Mouse (Mus musculus): ENCODE measurements around the gene Pard3. TPM values are rescaled to one million over a fixed set of nuclear protein-coding genes. Genes with fewer than 3 reads are reported as not detected.
A peak's percentile ranks its signal among the peaks of the same experiment; 100 is the strongest.

The Pard3 gene
- polyA plus RNA-seq, 1 experiment from 2014 or later: 12.7 TPM

DNA sequence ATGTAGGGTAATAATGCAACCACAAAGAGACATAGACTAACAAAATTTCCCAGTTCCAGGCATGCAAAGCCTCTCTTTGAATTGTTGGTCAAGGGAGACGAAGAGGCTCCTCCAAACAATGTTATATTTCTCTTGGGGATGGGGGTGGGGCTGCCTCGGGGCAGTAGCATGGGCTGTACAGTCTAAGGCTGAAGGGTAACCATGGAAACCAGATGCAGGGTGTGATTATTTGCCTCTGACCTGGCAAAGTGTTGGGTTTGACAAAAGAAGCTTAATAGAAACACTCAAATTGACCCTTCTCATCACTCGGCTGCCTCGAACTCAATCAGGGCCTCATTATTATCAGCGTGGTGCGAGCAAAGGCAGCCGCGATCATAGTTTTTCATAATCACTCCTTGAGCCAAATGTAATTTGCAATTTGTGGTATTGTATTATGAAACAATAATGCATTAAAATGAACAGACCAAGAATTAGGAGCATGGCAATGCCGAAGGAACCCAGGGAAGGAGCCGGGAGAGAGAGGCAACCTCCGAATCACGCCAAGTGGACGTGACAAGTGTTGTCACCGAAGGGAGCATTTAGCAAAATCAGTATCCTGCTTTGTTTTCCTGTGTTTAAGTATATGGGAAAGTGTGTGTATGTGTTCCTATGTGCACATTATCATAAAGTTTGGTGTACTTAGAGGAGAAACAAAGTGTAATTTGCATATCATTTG, 387.4 kb downstream of the Pard3 start:
- WGBS: 85% methylated on average over 14 of the region's 14 CpGs
- no peaks in the 10 kb centered on the region for H3K9me3 ChIP-seq (replicated peaks; ENCODE audit: control insufficient read depth, low read length)
- no peak overlapping the region for H3K4me3 ChIP-seq (ENCODE audit: low read length)
- no peak for ATAC-seq (replicated peaks; ENCODE audit: extremely low read depth, insufficient read depth, low FRiP score)
- H3K27ac ChIP-seq (ENCODE audit: low read length): no peak overlapping the region
- H3K4me2 ChIP-seq (ENCODE audit: low read depth, low read length): no peak overlapping the region
- H3K4me1 ChIP-seq (ENCODE audit: control insufficient read depth, insufficient read depth, low read length): no peaks in the 10 kb centered on the region
- H3K27me3 ChIP-seq (ENCODE audit: control insufficient read depth, insufficient read depth, low read length): no peaks in the 10 kb centered on the region
- no peak overlapping the region for H3K9ac ChIP-seq (ENCODE audit: low read length)
- 0 out of 2 replicates have a peak, but pooled peaks cover 3% of the 10 kb centered on the region for H3K36me3 ChIP-seq (ENCODE audit: control insufficient read depth, insufficient read depth)

DNA sequence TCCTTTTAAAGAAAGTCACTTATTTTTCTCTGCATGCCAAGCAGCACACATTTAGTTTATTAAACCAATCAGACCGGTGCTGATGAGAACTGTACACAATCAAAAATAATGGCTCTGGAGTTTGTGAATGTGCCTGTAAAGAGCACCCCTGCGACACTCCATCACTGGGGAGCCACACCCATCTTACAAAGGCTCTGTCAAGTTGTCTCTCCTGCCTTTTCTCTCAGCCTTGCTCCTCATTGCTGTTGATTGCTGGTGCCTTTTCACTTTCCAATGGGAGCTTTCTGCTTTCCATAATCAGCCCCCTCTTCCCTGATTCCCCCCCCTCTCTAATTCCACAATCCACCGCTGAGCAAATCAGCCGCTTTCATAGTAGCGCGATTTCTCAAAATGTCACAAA, 388.7 kb downstream of the Pard3 start:
- no peak overlapping the region for H3K4me2 ChIP-seq (ENCODE audit: low read depth, low read length)
- no peaks in the 10 kb centered on the region for H3K27me3 ChIP-seq (ENCODE audit: control insufficient read depth, insufficient read depth, low read length)
- H3K4me1 ChIP-seq (ENCODE audit: control insufficient read depth, insufficient read depth, low read length): no peaks in the 10 kb centered on the region
- no peak overlapping the region for H3K9ac ChIP-seq (ENCODE audit: low read length)
- WGBS: 94% methylated on average over 6 of the region's 6 CpGs
- no peak overlapping the region for H3K4me3 ChIP-seq (ENCODE audit: low read length)
- H3K36me3 ChIP-seq (ENCODE audit: control insufficient read depth, insufficient read depth): 0 out of 2 replicates have a peak, but pooled peaks cover 3% of the 10 kb centered on the region
- no peaks in the 10 kb centered on the region for H3K9me3 ChIP-seq (replicated peaks; ENCODE audit: control insufficient read depth, low read length)
- H3K27ac ChIP-seq (ENCODE audit: low read length): no peak overlapping the region
- no peak for ATAC-seq (replicated peaks; ENCODE audit: extremely low read depth, insufficient read depth, low FRiP score)

DNA sequence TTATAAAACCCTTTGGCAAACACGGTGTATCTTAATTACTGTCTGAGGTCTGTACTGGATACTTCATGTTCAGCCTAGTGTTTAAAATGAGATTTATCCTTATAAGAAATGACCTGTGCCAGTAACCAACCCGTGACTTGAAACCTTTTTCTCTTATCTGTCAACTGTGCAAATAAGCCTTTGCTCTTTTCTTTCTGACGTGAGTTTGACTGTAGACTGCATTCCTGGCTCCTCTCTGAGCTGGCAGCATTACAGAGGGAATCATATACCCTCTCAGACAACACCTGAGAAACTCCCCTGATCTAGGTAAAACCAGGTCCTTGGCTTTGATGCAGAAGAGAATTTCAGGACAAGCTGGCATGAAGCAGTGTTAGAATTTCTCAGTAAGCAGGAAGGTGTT, 394.2 kb downstream of the Pard3 start:
- Histone ChIP-seq H3K27ac (ENCODE audit: low read length) (no peak overlapping the region), H3K27me3 (ENCODE audit: control insufficient read depth, insufficient read depth, low read length) (no peaks in the 10 kb centered on the region), H3K9ac (ENCODE audit: low read length) (no peak overlapping the region), H3K4me2 (ENCODE audit: low read depth, low read length) (no peak overlapping the region), H3K4me3 (ENCODE audit: low read length) (no peak overlapping the region), H3K36me3 (ENCODE audit: control insufficient read depth, insufficient read depth) (0 out of 2 replicates have a peak, but pooled peaks cover 3% of the 10 kb centered on the region), H3K9me3 (replicated peaks; ENCODE audit: control insufficient read depth, low read length) (no peaks in the 10 kb centered on the region), H3K4me1 (ENCODE audit: control insufficient read depth, insufficient read depth, low read length) (0 out of 2 replicates have a peak, but pooled peaks cover 2% of the 10 kb centered on the region)
- WGBS: 58% methylated on average over 3 of the region's 3 CpGs
- ATAC-seq (replicated peaks; ENCODE audit: extremely low read depth, insufficient read depth, low FRiP score): no peak

DNA sequence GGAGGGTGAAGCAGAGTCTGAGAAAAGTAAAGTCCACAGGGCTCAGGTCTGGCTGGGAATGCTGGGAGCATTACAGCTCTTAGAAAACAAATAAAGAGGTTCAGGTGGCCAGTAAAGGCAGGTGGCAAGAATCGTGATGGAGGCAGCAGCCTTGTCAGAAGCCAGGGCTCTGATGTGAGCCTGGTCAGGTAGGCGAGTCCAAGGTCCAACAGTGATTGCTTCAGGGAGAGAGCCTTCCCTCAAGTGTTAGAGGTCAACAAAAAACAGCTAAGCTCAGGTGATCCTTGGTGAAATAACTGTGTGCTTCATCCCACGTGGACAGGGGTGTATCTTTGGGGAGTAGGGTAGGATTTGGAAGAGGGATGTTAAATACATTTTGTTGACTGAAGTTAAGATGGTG, 397.5 kb downstream of the Pard3 start:
- no peak overlapping the region for H3K9ac ChIP-seq (ENCODE audit: low read length)
- 0 out of 2 replicates have a peak, but pooled peaks cover 2% of the 10 kb centered on the region for H3K4me1 ChIP-seq (ENCODE audit: control insufficient read depth, insufficient read depth, low read length)
- WGBS: 87% methylated on average over 3 of the region's 3 CpGs
- H3K36me3 ChIP-seq (ENCODE audit: control insufficient read depth, insufficient read depth): 0 out of 2 replicates have a peak, but pooled peaks cover 2% of the 10 kb centered on the region
- H3K4me3 ChIP-seq (ENCODE audit: low read length): no peak overlapping the region
- no peak overlapping the region for H3K27ac ChIP-seq (ENCODE audit: low read length)
- H3K9me3 ChIP-seq (replicated peaks; ENCODE audit: control insufficient read depth, low read length): no peaks in the 10 kb centered on the region
- no peak for ATAC-seq (replicated peaks; ENCODE audit: extremely low read depth, insufficient read depth, low FRiP score)
- H3K27me3 ChIP-seq (ENCODE audit: control insufficient read depth, insufficient read depth, low read length): no peaks in the 10 kb centered on the region
- no peak overlapping the region for H3K4me2 ChIP-seq (ENCODE audit: low read depth, low read length)

DNA sequence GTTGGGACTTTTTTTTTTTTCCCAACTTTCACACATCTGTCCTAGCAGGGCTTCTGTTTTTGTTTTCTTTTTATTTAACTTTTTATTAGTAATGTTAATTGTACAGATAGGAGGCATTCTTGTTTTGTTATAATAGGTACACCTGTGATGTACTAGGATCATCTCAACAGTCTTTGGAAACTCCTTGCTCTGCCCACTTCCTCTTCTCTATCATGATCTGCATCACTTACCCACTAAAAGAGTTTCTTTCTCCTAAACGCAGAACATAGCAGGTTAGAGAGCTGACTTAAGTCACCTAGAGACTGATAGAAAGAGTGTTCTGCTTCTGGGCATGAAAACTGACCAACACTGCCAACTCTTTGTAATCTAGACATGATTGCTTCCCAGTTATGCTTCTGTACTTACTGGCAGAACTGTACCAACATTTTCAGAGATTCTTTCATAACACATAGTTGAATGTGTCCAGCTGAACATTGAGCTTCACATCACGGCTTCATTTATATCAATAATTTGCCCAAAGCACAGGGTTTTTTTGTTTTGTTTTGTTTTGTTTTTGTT, 398.8 kb downstream of the Pard3 start:
- H3K9ac ChIP-seq (ENCODE audit: low read length): no peak overlapping the region
- H3K27ac ChIP-seq (ENCODE audit: low read length): no peak overlapping the region
- H3K4me2 ChIP-seq (ENCODE audit: low read depth, low read length): no peak overlapping the region
- 0 out of 2 replicates have a peak, but pooled peaks cover 2% of the 10 kb centered on the region for H3K36me3 ChIP-seq (ENCODE audit: control insufficient read depth, insufficient read depth)
- WGBS: 71% methylated on average over 2 of the region's 2 CpGs
- no peaks in the 10 kb centered on the region for H3K27me3 ChIP-seq (ENCODE audit: control insufficient read depth, insufficient read depth, low read length)
- H3K9me3 ChIP-seq (replicated peaks; ENCODE audit: control insufficient read depth, low read length): no peaks in the 10 kb centered on the region
- no peak overlapping the region for H3K4me3 ChIP-seq (ENCODE audit: low read length)
- H3K4me1 ChIP-seq (ENCODE audit: control insufficient read depth, insufficient read depth, low read length): 0 out of 2 replicates have a peak, but pooled peaks cover 2% of the 10 kb centered on the region
- ATAC-seq (replicated peaks; ENCODE audit: extremely low read depth, insufficient read depth, low FRiP score): no peak

DNA sequence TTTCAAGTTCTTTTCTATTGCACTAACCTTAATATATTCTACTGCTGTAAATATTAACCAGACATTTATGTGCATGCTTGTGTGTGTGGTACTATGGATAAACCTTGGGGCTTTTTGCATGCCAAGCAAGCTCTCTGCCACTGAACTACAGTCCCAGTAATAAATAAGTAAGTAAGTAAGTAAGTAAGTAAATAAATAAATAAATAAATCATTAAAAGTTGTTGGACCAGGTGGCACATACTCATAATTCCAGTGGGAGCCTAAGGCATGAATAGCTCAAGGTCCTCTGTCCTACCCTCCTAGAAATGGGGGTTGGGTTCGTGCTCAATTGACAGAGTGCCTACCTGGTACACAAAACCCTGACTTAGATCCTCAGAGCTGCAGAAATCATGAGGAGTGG, 400.6 kb downstream of the Pard3 start:
- ATAC-seq (replicated peaks; ENCODE audit: extremely low read depth, insufficient read depth, low FRiP score): no peak
- no peak overlapping the region for H3K27ac ChIP-seq (ENCODE audit: low read length)
- no peak overlapping the region for H3K4me3 ChIP-seq (ENCODE audit: low read length)
- H3K9ac ChIP-seq (ENCODE audit: low read length): no peak overlapping the region
- H3K27me3 ChIP-seq (ENCODE audit: control insufficient read depth, insufficient read depth, low read length): no peaks in the 10 kb centered on the region
- 0 out of 2 replicates have a peak, but pooled peaks cover 2% of the 10 kb centered on the region for H3K4me1 ChIP-seq (ENCODE audit: control insufficient read depth, insufficient read depth, low read length)
- H3K4me2 ChIP-seq (ENCODE audit: low read depth, low read length): no peak overlapping the region
- H3K9me3 ChIP-seq (replicated peaks; ENCODE audit: control insufficient read depth, low read length): no peaks in the 10 kb centered on the region
- 90% methylated on average over 1 of the region's 1 CpGs for WGBS
- H3K36me3 ChIP-seq (ENCODE audit: control insufficient read depth, insufficient read depth): 0 out of 2 replicates have a peak, but pooled peaks cover 2% of the 10 kb centered on the region

DNA sequence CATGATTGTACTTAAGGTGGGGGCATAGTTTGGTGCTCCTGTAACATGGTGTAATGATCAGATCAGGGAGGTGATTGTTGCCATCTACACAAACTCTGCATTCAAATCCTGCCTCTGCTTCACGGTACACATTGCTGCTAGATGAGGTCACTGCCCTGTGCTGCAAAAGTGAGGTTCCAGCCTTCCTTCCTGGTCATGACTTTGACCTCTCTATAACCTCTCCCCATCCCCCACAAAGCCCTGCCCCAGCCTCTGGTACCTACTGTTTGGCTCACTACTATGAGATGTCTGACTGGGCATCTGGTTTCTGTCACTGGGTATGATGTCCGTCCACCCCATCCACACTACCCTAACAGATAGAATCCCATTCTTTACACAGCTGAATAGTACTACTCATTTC, 408.5 kb downstream of the Pard3 start:
- Histone ChIP-seq H3K9me3 (replicated peaks; ENCODE audit: control insufficient read depth, low read length) (no peaks in the 10 kb centered on the region), H3K27ac (ENCODE audit: low read length) (no peak overlapping the region), H3K4me1 (ENCODE audit: control insufficient read depth, insufficient read depth, low read length) (0 out of 2 replicates have a peak, but pooled peaks cover 2% of the 10 kb centered on the region), H3K4me3 (ENCODE audit: low read length) (no peak overlapping the region), H3K4me2 (ENCODE audit: low read depth, low read length) (no peak overlapping the region), H3K27me3 (ENCODE audit: control insufficient read depth, insufficient read depth, low read length) (no peaks in the 10 kb centered on the region), H3K9ac (ENCODE audit: low read length) (no peak overlapping the region), H3K36me3 (ENCODE audit: control insufficient read depth, insufficient read depth) (peaks cover 4% of the 10 kb centered on the region; the same call in 1 of the 2 replicates)
- 25% methylated on average over 2 of the region's 2 CpGs for WGBS
- ATAC-seq (replicated peaks; ENCODE audit: extremely low read depth, insufficient read depth, low FRiP score): peak; percentile 72

DNA sequence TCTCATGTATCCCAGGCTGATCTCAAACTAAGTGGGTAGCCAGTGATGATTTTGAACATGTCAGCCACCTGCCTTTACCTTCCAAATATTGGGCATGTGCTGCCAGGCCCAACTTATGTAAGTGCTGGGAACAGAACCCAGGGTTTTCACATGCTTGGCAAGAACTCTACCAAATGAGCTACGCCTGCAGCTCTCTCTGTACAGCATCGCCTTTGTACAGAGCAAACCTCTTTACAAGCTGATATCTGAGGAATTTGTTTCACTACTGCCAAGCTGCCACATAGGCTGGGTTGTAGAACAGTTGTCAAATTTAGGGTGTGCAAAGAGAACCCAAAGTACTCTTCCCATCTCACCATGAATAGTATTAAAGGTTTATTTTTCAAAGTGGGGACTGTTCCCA, 416.3 kb downstream of the Pard3 start:
- Histone ChIP-seq H3K27me3 (ENCODE audit: control insufficient read depth, insufficient read depth, low read length) (no peaks in the 10 kb centered on the region), H3K9me3 (replicated peaks; ENCODE audit: control insufficient read depth, low read length) (no peaks in the 10 kb centered on the region), H3K4me3 (ENCODE audit: low read length) (no peak overlapping the region), H3K9ac (ENCODE audit: low read length) (no peak overlapping the region), H3K36me3 (ENCODE audit: control insufficient read depth, insufficient read depth) (peaks cover 2% of the 10 kb centered on the region; the same call in 1 of the 2 replicates), H3K27ac (ENCODE audit: low read length) (peak overlapping the region; percentile 78), H3K4me2 (ENCODE audit: low read depth, low read length) (no peak overlapping the region), H3K4me1 (ENCODE audit: control insufficient read depth, insufficient read depth, low read length) (peaks cover 21% of the 10 kb centered on the region)
- 30% methylated on average over 2 of the region's 2 CpGs for WGBS
- ATAC-seq (replicated peaks; ENCODE audit: extremely low read depth, insufficient read depth, low FRiP score): peak; percentile 79

DNA sequence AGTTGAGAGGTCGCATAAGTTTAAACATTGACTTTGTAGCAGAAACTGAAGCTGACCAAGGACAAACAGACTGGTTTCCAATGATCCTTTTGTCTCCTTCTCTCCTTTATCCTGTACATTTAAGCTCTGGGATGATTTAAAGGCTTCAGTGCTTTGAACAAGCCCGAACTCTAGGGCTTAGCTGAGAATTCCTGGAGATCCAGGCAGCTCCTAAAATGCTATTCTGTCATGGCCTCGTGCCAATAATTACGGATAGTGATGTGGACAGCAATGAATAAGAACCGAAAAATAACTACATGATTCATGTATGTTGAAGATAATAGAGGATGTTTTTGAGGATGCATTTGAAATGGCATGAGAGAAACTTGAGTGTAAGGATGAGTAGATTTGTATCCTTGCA, 421.9 kb downstream of the Pard3 start:
- Histone ChIP-seq H3K27ac (ENCODE audit: low read length) (no peak overlapping the region), H3K27me3 (ENCODE audit: control insufficient read depth, insufficient read depth, low read length) (no peaks in the 10 kb centered on the region), H3K36me3 (ENCODE audit: control insufficient read depth, insufficient read depth) (no peaks in the 10 kb centered on the region), H3K4me3 (ENCODE audit: low read length) (no peak overlapping the region), H3K9me3 (replicated peaks; ENCODE audit: control insufficient read depth, low read length) (no peaks in the 10 kb centered on the region), H3K4me1 (ENCODE audit: control insufficient read depth, insufficient read depth, low read length) (peaks cover 21% of the 10 kb centered on the region), H3K9ac (ENCODE audit: low read length) (no peak overlapping the region), H3K4me2 (ENCODE audit: low read depth, low read length) (no peak overlapping the region)
- WGBS: 41% methylated on average over 5 of the region's 5 CpGs
- no peak for ATAC-seq (replicated peaks; ENCODE audit: extremely low read depth, insufficient read depth, low FRiP score)
